Mouse (Mus musculus): ENCODE measurements around the gene Srxn1. TPM values are rescaled to one million over a fixed set of nuclear protein-coding genes. Genes with fewer than 3 reads are reported as not detected.

Gene Srxn1
- polyA plus RNA-seq, 1 experiment from 2014 or later, result 27.2 TPM

GRCm38 (mm10) chr2:152132016-152132415, 26.7 kb downstream of the Srxn1 start:
- H3K4me1 ChIP-seq, result no peaks in the 10 kb centered on the region
- WGBS (ENCODE audit: insufficient replicate concordance), result 36% methylated on average over 9 of the region's 9 CpGs
- no peak overlapping the region for H3K4me2 ChIP-seq
- ATAC-seq, result no peak
- no peak overlapping the region for H3K27ac ChIP-seq
- H3K27me3 ChIP-seq (replicated peaks), result peaks cover 34% of the 10 kb centered on the region
- H3K9me3 ChIP-seq (replicated peaks), result no peaks in the 10 kb centered on the region
- H3K36me3 ChIP-seq, result no peaks in the 10 kb centered on the region
- no peak overlapping the region for H3K9ac ChIP-seq
- no peak overlapping the region for H3K4me3 ChIP-seq

DNA sequence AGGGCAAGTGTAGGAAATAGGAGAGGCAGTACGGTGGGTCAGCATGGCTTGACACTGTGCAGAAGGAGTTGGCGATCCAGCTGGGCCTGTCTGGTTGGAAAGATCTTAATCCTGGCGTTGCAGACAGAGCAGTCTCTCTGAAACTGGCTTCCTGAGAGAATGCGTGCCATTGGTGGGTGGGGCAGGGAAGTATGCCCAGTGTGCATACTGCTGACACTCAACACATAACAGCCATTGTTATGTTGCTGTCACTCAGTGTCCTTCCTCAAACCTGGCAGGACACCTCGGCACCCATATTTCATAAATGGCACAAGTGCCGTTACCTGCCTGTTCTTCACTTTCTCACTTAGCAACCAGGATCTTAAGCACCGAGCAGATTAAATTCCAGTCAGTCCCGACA, 27.4 kb downstream of the Srxn1 start:
- Histone ChIP-seq H3K9ac (no peak overlapping the region), H3K27ac (no peak overlapping the region), H3K4me1 (no peaks in the 10 kb centered on the region), H3K4me3 (no peak overlapping the region), H3K4me2 (no peak overlapping the region), H3K9me3 (replicated peaks) (no peaks in the 10 kb centered on the region), H3K27me3 (replicated peaks) (peaks cover 41% of the 10 kb centered on the region), H3K36me3 (no peaks in the 10 kb centered on the region)
- ATAC-seq, result no peak
- WGBS (ENCODE audit: insufficient replicate concordance), result 59% methylated on average over 8 of the region's 8 CpGs

GRCm38 (mm10) chr2:152139191-152139987, 34.1 kb downstream of the Srxn1 start:
- no peaks in the 10 kb centered on the region for H3K36me3 ChIP-seq
- ATAC-seq, result no peak
- no peak overlapping the region for H3K9ac ChIP-seq
- H3K27ac ChIP-seq, result no peak overlapping the region
- H3K4me3 ChIP-seq, result no peak overlapping the region
- no peak overlapping the region for H3K4me2 ChIP-seq
- no peaks in the 10 kb centered on the region for H3K9me3 ChIP-seq (replicated peaks)
- 61% methylated on average over 10 of the region's 10 CpGs for WGBS (ENCODE audit: insufficient replicate concordance)
- peaks cover 20% of the 10 kb centered on the region for H3K4me1 ChIP-seq
- H3K27me3 ChIP-seq (replicated peaks), result peaks cover 73% of the 10 kb centered on the region

GRCm38 (mm10) chr2:152140941-152141340, 35.6 kb downstream of the Srxn1 start:
- H3K4me3 ChIP-seq, result no peak overlapping the region
- no peak overlapping the region for H3K4me2 ChIP-seq
- peaks cover 20% of the 10 kb centered on the region for H3K4me1 ChIP-seq
- peaks cover 85% of the 10 kb centered on the region for H3K27me3 ChIP-seq (replicated peaks)
- no peaks in the 10 kb centered on the region for H3K36me3 ChIP-seq
- WGBS (ENCODE audit: insufficient replicate concordance), result 53% methylated on average over 11 of the region's 11 CpGs
- no peaks in the 10 kb centered on the region for H3K9me3 ChIP-seq (replicated peaks)
- no peak overlapping the region for H3K27ac ChIP-seq
- no peak overlapping the region for H3K9ac ChIP-seq
- no peak for ATAC-seq

DNA sequence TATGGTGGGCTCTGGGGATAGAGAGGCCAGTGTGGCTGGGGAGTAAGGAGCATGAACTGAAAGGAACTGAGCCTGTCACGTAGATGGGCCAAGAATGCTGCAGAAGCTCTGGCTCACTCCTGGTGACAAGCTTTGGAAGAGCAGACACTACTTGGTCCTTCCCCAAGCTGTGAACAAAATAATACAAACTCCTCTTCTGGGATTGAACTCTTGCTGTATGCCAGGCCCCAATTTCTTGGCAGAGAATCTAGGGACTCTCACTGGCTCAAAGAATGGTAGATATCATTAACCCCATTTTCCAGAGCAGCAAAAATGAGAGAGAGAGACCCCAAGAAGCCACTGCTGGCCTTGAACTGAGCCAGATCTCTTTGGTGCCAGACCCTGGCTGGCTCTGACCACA, 36.2 kb downstream of the Srxn1 start:
- no peak for ATAC-seq
- Histone ChIP-seq H3K36me3 (no peaks in the 10 kb centered on the region), H3K4me2 (peak overlapping the region; percentile 75; the same call in 1 of the 2 replicates), H3K4me3 (peak overlapping the region; percentile 33), H3K4me1 (peaks cover 20% of the 10 kb centered on the region), H3K27ac (no peak overlapping the region), H3K9ac (no peak overlapping the region), H3K9me3 (replicated peaks) (no peaks in the 10 kb centered on the region), H3K27me3 (replicated peaks) (peaks cover 88% of the 10 kb centered on the region)
- WGBS (ENCODE audit: insufficient replicate concordance), result 48% methylated on average over 1 of the region's 1 CpGs

DNA sequence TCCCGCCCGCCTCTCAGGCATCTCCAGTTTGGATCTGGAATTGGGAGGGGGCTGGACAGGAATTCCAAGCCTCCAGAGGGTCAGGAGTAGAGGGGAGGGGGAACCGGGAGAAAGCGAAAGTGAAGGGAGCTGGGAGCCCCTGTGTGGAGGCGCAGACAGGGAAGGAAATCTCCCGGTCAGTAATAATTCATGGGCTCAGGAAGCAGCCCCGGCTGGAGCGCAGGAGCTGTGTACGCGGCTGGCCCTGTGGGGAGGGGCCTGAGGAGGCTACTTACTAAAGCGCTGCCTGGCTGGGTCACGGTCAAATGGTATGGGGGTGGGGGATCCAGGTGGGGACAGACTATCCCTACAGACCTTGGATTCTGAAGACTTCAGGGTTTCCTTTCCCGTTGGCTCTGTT, 36.7 kb downstream of the Srxn1 start:
- Histone ChIP-seq H3K9ac (no peak overlapping the region), H3K36me3 (no peaks in the 10 kb centered on the region), H3K4me3 (peak overlapping the region; percentile 33), H3K27ac (no peak overlapping the region), H3K9me3 (replicated peaks) (no peaks in the 10 kb centered on the region), H3K27me3 (replicated peaks) (peaks cover 91% of the 10 kb centered on the region), H3K4me1 (peaks cover 20% of the 10 kb centered on the region), H3K4me2 (peak overlapping the region; percentile 75)
- 7% methylated on average over 13 of the region's 13 CpGs for WGBS (ENCODE audit: insufficient replicate concordance)
- ATAC-seq, result no peak

DNA sequence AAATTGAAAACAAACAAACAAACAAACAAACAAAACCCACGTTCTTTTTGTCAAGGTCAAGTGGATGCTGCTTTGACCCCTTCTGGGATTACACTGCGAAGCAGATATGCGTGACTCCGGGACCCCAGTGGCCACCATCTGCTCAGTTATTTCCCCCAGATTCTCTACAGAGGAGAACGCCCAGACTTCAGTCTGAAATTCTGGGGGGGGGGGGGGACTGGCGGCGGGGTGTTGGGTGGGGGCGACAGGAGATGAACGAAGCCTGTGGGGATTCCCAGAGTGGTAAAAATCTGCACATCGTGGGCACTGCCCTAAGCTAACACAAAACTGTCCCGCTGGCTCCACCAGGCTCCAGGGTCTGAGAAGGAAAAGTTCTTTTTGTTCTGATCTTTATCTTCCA, 37.3 kb downstream of the Srxn1 start:
- 4% methylated on average over 11 of the region's 11 CpGs for WGBS (ENCODE audit: insufficient replicate concordance)
- H3K4me3 ChIP-seq, result no peak overlapping the region; the same call in 1 of the 2 replicates

GRCm38 (mm10) chr2:152143279-152144157, 38.2 kb downstream of the Srxn1 start, which contains the start of gene Tcf15:
Gene Tcf15, plus strand, starts transcription at chr2:152143561.
- Histone ChIP-seq H3K27ac (no peak within 1 kb of the TSS), H3K4me1 (peaks cover 20% of the 10 kb centered on the region), H3K36me3 (no peaks in the 10 kb centered on the region), H3K27me3 (replicated peaks) (peaks cover 98% of the 10 kb centered on the region), H3K9me3 (replicated peaks) (no peaks in the 10 kb centered on the region), H3K9ac (no peak within 1 kb of the TSS; the same call in 1 of the 2 replicates), H3K4me3 (peak within 1 kb of the TSS; percentile 51), H3K4me2 (peak within 1 kb of the TSS; percentile 75)
- peak; percentile 80 for ATAC-seq
- 2% methylated on average over 118 of the region's 118 CpGs for WGBS (ENCODE audit: insufficient replicate concordance)

More for the DNA sequence above, 37.3 kb downstream of the Srxn1 start:
- H3K9me3 ChIP-seq (replicated peaks), result no peaks in the 10 kb centered on the region
- peaks cover 91% of the 10 kb centered on the region for H3K27me3 ChIP-seq (replicated peaks)
- H3K4me2 ChIP-seq, result peak overlapping the region; percentile 75
- no peaks in the 10 kb centered on the region for H3K36me3 ChIP-seq
- H3K9ac ChIP-seq, result no peak overlapping the region
- ATAC-seq, result no peak
- peaks cover 20% of the 10 kb centered on the region for H3K4me1 ChIP-seq
- no peak overlapping the region for H3K27ac ChIP-seq

GRCm38 (mm10) chr2:152144158-152144450, 38.8 kb downstream of the Srxn1 start:
- 26% methylated on average over 9 of the region's 9 CpGs for WGBS (ENCODE audit: insufficient replicate concordance)
- no peak for ATAC-seq
- Histone ChIP-seq H3K36me3 (no peaks in the 10 kb centered on the region), H3K4me2 (peak overlapping the region; percentile 75), H3K4me3 (peak overlapping the region; percentile 51), H3K4me1 (peaks cover 20% of the 10 kb centered on the region), H3K27me3 (replicated peaks) (peaks cover 99% of the 10 kb centered on the region), H3K9ac (no peak overlapping the region; the same call in 1 of the 2 replicates), H3K27ac (no peak overlapping the region), H3K9me3 (replicated peaks) (no peaks in the 10 kb centered on the region)

DNA sequence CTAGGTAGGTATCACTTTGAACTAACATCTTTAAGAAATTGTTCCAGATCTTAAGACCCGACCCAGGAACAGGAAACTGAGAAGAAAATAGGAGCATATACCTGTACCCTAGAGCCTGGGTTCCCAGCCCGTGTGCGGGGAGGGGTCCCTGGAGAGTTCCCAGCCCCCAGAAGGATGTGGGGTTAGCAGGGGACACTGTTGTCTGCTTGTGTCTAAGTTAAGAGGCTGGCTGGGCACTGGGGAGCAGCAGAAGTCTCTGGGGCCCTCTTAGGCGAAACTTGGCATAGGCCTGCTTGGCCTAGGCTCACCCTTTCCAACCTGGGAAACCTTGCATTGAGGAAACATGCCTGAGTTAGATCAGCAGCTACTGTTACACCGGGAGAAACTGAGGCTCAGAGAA, 39.2 kb downstream of the Srxn1 start:
- Histone ChIP-seq H3K4me3 (no peak overlapping the region), H3K27me3 (replicated peaks) (peaks cover 96% of the 10 kb centered on the region), H3K9ac (no peak overlapping the region), H3K4me1 (peaks cover 20% of the 10 kb centered on the region), H3K4me2 (no peak overlapping the region), H3K27ac (no peak overlapping the region), H3K36me3 (no peaks in the 10 kb centered on the region), H3K9me3 (replicated peaks) (no peaks in the 10 kb centered on the region)
- 54% methylated on average over 5 of the region's 5 CpGs for WGBS (ENCODE audit: insufficient replicate concordance)
- no peak for ATAC-seq

GRCm38 (mm10) chr2:152145711-152146110, 40.4 kb downstream of the Srxn1 start:
- Histone ChIP-seq H3K4me2 (no peak overlapping the region), H3K27me3 (replicated peaks) (peaks cover 93% of the 10 kb centered on the region), H3K9ac (no peak overlapping the region), H3K4me3 (no peak overlapping the region), H3K4me1 (peaks cover 20% of the 10 kb centered on the region), H3K36me3 (no peaks in the 10 kb centered on the region), H3K27ac (no peak overlapping the region), H3K9me3 (replicated peaks) (no peaks in the 10 kb centered on the region)
- WGBS (ENCODE audit: insufficient replicate concordance), result 45% methylated on average over 2 of the region's 2 CpGs
- ATAC-seq, result no peak

- H3K4me2 ChIP-seq, result no peak overlapping the region
- H3K4me3 ChIP-seq, result no peak overlapping the region
- 52% methylated on average over 3 of the region's 3 CpGs for WGBS (ENCODE audit: insufficient replicate concordance)
- no peaks in the 10 kb centered on the region for H3K9me3 ChIP-seq (replicated peaks)
- ATAC-seq, result no peak
- peaks cover 85% of the 10 kb centered on the region for H3K27me3 ChIP-seq (replicated peaks)
- no peak overlapping the region for H3K27ac ChIP-seq
- no peak overlapping the region for H3K9ac ChIP-seq
- H3K4me1 ChIP-seq, result peaks cover 19% of the 10 kb centered on the region
- no peaks in the 10 kb centered on the region for H3K36me3 ChIP-seq
Observed at GRCm38 (mm10) chr2:152147079-152147478, 41.8 kb downstream of the Srxn1 start.

All from liver, embryonic 12.5 days (tissue).